Mouse (Mus musculus) embryonic facial prominence, embryonic 11.5 days (tissue): ENCODE results near the gene Nup210. TPM values are rescaled to one million over a fixed set of nuclear protein-coding genes. Genes with fewer than 3 reads are reported as not detected.
A peak's percentile ranks its signal among the peaks of the same experiment; 100 is the strongest.

ENCODE experiments used
- ATAC-seq: fragments of 200-750 bp; cut with Nextera tagmentation; replicated peaks from 2 replicates; pipeline ENCODE4 v1.8.0; 2017; ENCODE audit warnings: low read depth; ENCODE audit not compliant: insufficient number of reproducible peaks, low FRiP score, low TSS enrichment
- DNase-seq: peaks from one replicate; pipeline ENCODE4 v3.0.0-alpha.2; 2015; ENCODE audit warnings: low spot score
- H3K27ac ChIP-seq: fragments of 300-500 bp; sonication (generic); replicated peaks from 2 replicates; pipeline ENCODE4 v1.5.1; 2014; ENCODE audit warnings: mild to moderate bottlenecking, low read depth, low read length, control low read depth
- H3K27me3 ChIP-seq: fragments of 300-500 bp; sonication (generic); 2 replicates; pipeline ENCODE4 v1.6.1; 2014; ENCODE audit warnings: mild to moderate bottlenecking, low read length, moderate library complexity, mixed read lengths; ENCODE audit not compliant: control insufficient read depth, insufficient read depth
- H3K36me3 ChIP-seq: fragments of 300-500 bp; sonication (generic); replicated peaks from 2 replicates; pipeline ENCODE4 v1.6.1; 2014; ENCODE audit warnings: low read depth, mild to moderate bottlenecking, low read length, moderate library complexity, mixed read lengths; ENCODE audit not compliant: control insufficient read depth, insufficient read depth
- H3K4me1 ChIP-seq: fragments of 300-500 bp; sonication (generic); 2 replicates; pipeline ENCODE4 v1.6.1; 2014; ENCODE audit warnings: low read length, mixed read lengths; ENCODE audit not compliant: control insufficient read depth, insufficient read depth
- H3K4me2 ChIP-seq: fragments of 300-500 bp; sonication (generic); 2 replicates; pipeline ENCODE4 v1.6.1; 2014; ENCODE audit warnings: low read depth, mild to moderate bottlenecking, control low read depth, low read length, moderate library complexity
- H3K4me3 ChIP-seq: fragments of 300-500 bp; sonication (generic); 2 replicates; pipeline ENCODE4 v1.5.1; 2014; ENCODE audit warnings: low read depth, low read length, control low read depth
- H3K9ac ChIP-seq: fragments of 300-500 bp; sonication (generic); replicated peaks from 2 replicates; pipeline ENCODE4 v1.6.1; 2014; ENCODE audit warnings: mild to moderate bottlenecking, control low read depth, low read length
- H3K9me3 ChIP-seq: fragments of 300-500 bp; sonication (generic); replicated peaks from 2 replicates; pipeline ENCODE4 v1.6.1; 2016; ENCODE audit warnings: mild to moderate bottlenecking, low read length, inconsistent platforms, mixed read lengths; ENCODE audit not compliant: control insufficient read depth
- WGBS: fragments of 180-500 bp; shearing (Covaris S2); extraction: QIAGEN DNeasy Blood & Tissue Kit; methylation state at CpG from one replicate; pipeline ENCODE4 v1.1.7; 2014; 5-methylcytosine and 5-hydroxymethylcytosine counted together
- polyA plus RNA-seq: library from polyadenylated mRNA; unstranded; fragments of >200 nt; fragmentation: Nextera tagmentation; extraction: Ambion mirVana; gene quantifications from 2 replicates; pipeline ENCODE4 v1.2.1, GENCODE M21; 2014

The Nup210 gene
- polyA plus RNA-seq, 1 experiment from 2014 or later, result 8.9 TPM

GRCm38 (mm10) chr6:91028256-91028655 is 88.4 kb downstream of the Nup210 start:
- no peaks in the 10 kb centered on the region for H3K27me3 ChIP-seq
- DNase-seq (no peak), ATAC-seq (no peak)
- WGBS, result 86% methylated on average over 5 of the region's 5 CpGs
- no peak overlapping the region for H3K4me3 ChIP-seq
- H3K27ac ChIP-seq, result no peak overlapping the region
- no peaks in the 10 kb centered on the region for H3K9me3 ChIP-seq
- H3K4me1 ChIP-seq, result no peaks in the 10 kb centered on the region
- no peaks in the 10 kb centered on the region; the same call in 1 of the 2 replicates for H3K36me3 ChIP-seq
- H3K4me2 ChIP-seq, result no peak overlapping the region
- H3K9ac ChIP-seq, result no peak overlapping the region

DNA sequence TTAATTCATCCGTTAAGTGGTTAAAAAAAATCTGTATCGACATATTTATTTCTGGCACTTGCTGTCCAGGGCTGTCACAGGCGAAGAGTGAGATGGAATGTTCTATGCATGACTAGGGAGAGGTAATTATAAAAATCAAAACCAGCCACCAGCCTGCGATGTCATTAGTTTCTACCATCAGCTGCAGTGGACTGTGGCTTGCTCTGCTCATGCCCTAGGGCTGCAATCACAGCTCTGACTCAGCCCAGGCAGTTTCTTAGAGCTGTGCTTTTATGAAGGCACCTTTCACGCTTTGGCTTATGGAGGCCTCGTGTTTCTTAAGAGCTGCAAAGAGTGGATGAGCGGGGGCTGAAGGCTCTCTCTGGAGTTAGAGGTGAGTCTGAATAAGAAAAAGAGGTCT is 95.8 kb downstream of the Nup210 start:
- Histone ChIP-seq H3K4me2 (no peak overlapping the region), H3K4me1 (no peaks in the 10 kb centered on the region), H3K27ac (no peak overlapping the region), H3K27me3 (no peaks in the 10 kb centered on the region), H3K9me3 (no peaks in the 10 kb centered on the region), H3K4me3 (no peak overlapping the region), H3K9ac (no peak overlapping the region), H3K36me3 (no peaks in the 10 kb centered on the region)
- DNase-seq (peak; percentile 41), ATAC-seq (no peak)
- WGBS, result 49% methylated on average over 7 of the region's 7 CpGs

DNA sequence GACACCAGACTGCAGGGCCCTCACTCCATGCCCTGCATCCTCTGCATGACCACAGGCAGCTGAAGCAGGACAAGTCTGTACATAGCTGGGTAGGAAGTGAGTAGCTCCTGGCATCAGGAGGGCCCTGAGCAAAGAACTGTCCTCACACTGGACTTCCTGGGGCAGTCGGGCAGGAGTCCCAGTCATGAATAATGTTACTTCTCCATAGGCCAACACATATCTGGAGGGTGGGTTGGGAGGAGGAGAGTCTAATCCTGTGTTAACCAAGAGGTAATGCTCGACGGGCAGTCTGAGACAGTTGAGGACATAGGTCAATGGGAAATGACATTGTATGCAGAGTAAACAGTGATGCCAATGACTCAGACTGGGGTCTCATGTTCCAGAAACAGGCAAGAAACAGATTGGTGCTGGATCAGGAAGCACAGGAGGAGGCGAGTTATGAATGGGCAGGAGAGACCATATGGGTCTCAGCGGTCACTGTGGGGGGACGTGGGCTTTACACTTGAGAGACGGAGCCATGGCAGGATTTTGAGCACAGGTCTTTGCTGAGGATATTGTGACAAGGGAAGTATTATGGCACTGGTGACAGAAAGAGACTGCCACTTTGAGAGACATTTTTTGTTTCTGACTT is 99.9 kb downstream of the Nup210 start:
- 81% methylated on average over 7 of the region's 7 CpGs for WGBS
- H3K27me3 ChIP-seq, result no peaks in the 10 kb centered on the region
- no peak for ATAC-seq
- H3K27ac ChIP-seq, result no peak overlapping the region
- DNase-seq, result no peak
- no peaks in the 10 kb centered on the region for H3K4me1 ChIP-seq
- H3K9me3 ChIP-seq, result no peaks in the 10 kb centered on the region
- H3K36me3 ChIP-seq, result no peaks in the 10 kb centered on the region
- no peak overlapping the region for H3K4me2 ChIP-seq
- no peak overlapping the region for H3K4me3 ChIP-seq
- no peak overlapping the region for H3K9ac ChIP-seq

- Histone ChIP-seq H3K4me3 (no peak overlapping the region), H3K4me2 (no peak overlapping the region), H3K36me3 (no peaks in the 10 kb centered on the region), H3K9me3 (no peaks in the 10 kb centered on the region), H3K27me3 (no peaks in the 10 kb centered on the region), H3K4me1 (no peaks in the 10 kb centered on the region), H3K9ac (no peak overlapping the region), H3K27ac (no peak overlapping the region)
- 0 out of 2 replicates have a peak, but pooled peaks have one; percentile 41 for ATAC-seq
- 66% methylated on average over 9 of the region's 9 CpGs for WGBS
- no peak for DNase-seq
Observed at GRCm38 (mm10) chr6:91014198-91014958, 102.3 kb downstream of the Nup210 start.

DNA sequence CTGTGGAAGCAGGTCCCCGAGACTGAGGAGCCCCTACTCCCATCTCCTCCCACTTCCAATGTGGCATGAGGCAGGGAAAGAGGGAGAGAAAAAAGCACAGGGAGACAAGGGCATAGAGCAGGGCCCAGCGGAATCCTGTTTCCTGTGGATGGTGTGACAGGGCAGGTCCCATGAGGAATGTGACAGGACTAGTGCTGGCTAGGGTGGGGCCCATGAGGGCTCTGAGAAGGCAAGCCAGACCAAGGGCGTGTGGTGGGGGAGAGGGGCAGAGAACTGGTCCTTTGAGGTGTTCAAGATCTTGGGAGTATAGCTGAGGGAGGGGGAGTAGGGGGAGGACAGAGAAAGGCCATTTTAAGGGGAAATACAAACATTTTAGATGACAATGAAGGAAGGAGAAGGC is 104.2 kb downstream of the Nup210 start:
- no peak overlapping the region for H3K27ac ChIP-seq
- no peaks in the 10 kb centered on the region for H3K4me1 ChIP-seq
- H3K27me3 ChIP-seq, result no peaks in the 10 kb centered on the region
- no peak overlapping the region for H3K4me3 ChIP-seq
- no peak overlapping the region for H3K4me2 ChIP-seq
- no peaks in the 10 kb centered on the region for H3K9me3 ChIP-seq
- ATAC-seq (no peak), DNase-seq (no peak)
- no peaks in the 10 kb centered on the region for H3K36me3 ChIP-seq
- no peak overlapping the region for H3K9ac ChIP-seq
- WGBS, result 80% methylated on average over 3 of the region's 3 CpGs

DNA sequence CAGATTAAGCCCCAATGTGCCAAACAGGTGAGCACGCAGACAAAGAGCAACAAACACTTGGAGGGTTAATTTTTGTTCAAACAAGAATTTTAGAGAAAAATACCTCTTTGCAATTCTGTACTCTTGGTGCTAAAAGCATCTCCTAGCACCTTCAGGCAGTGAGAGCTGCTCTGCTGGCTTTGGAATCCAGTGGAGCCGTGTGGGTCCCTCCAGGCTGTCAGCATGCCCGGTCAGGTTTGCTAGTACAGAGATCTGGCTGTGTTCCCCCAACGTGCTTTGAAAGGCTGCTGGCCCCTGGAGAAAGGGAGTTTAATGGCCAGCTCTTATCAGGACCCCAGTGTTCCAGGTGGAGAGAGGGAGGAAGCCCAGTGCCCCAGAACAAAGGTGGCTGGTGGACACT is 105.1 kb downstream of the Nup210 start:
- H3K27me3 ChIP-seq, result no peaks in the 10 kb centered on the region
- DNase-seq, result no peak
- no peak overlapping the region for H3K4me2 ChIP-seq
- no peak for ATAC-seq
- no peak overlapping the region for H3K27ac ChIP-seq
- no peaks in the 10 kb centered on the region for H3K36me3 ChIP-seq
- no peak overlapping the region for H3K4me3 ChIP-seq
- H3K9me3 ChIP-seq, result no peaks in the 10 kb centered on the region
- H3K9ac ChIP-seq, result no peak overlapping the region
- 66% methylated on average over 4 of the region's 4 CpGs for WGBS
- H3K4me1 ChIP-seq, result no peaks in the 10 kb centered on the region

DNA sequence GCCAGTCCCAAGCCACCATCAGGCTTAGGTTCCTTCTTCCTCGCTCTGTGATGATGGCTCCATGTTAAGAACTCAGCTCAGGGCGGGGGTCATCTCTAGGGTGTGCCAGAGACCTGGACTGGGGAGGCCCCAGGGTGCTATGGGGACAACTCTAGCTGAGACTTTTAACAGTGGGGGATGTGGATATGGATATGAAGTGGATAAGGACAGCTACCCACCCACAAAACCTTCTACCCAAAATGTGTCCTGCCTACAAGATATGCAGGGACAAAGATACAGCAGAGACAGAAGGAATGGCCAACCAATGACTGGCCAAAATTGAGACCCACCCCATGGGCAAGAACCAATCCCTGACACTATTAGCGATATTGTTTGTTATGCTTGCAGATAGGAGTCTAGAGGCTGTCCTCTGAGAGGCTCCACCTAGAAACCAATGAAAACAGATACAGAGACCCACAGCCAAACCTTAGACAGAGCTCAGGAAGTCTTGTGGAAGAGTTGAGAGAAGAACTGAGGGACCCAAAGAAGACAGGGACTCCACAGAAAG is 108.3 kb downstream of the Nup210 start:
- Histone ChIP-seq H3K4me2 (no peak overlapping the region), H3K9ac (no peak overlapping the region), H3K27ac (no peak overlapping the region), H3K27me3 (no peaks in the 10 kb centered on the region), H3K4me3 (no peak overlapping the region), H3K9me3 (no peaks in the 10 kb centered on the region), H3K4me1 (no peaks in the 10 kb centered on the region), H3K36me3 (no peaks in the 10 kb centered on the region)
- 90% methylated on average over 3 of the region's 3 CpGs for WGBS
- DNase-seq (no peak), ATAC-seq (no peak)

DNA sequence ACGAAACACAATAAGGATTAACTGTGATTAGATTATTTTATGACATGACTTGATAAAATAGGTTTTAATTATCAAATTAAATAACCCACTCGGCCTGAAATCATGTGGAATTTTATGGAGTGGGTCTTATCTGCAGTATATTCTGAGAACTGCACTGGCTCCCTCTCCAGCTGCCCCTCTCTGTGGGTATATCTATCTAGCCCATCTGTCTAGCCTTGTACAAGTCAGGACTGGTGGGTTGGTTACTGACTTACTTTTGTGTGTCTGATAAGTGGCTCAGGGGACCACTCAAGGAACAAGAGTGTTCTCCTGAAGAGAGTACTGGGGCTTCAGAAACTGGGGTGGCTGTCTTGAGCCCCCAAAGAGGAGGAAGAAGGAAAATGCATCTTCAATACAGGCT is 109.4 kb downstream of the Nup210 start:
- Histone ChIP-seq H3K36me3 (no peaks in the 10 kb centered on the region), H3K4me1 (no peaks in the 10 kb centered on the region), H3K4me2 (no peak overlapping the region), H3K4me3 (no peak overlapping the region), H3K9me3 (no peaks in the 10 kb centered on the region), H3K27me3 (no peaks in the 10 kb centered on the region), H3K27ac (no peak overlapping the region), H3K9ac (no peak overlapping the region)
- ATAC-seq (no peak), DNase-seq (no peak)
- WGBS, result 62% methylated on average over 2 of the region's 2 CpGs
